Mouse (Mus musculus) liver, adult 2 months (tissue): ENCODE results near the gene Ndufb10.
A peak's percentile ranks its signal among the peaks of the same experiment; 100 is the strongest.

ENCODE experiments used
- CTCF ChIP-seq: fragments of 200-500 bp; IDR thresholded peaks from 2 replicates; pipeline ENCODE4 v1.5.1; 2011; ENCODE audit warnings: low read depth, low read length, control low read depth
- POLR2A ChIP-seq: fragments of 200-500 bp; IDR thresholded peaks from 2 replicates; pipeline ENCODE4 v1.6.1; 2011; ENCODE audit warnings: low read length, control low read depth; ENCODE audit not compliant: insufficient read depth; ENCODE audit errors: extremely low read depth

- TF ChIP-seq CTCF, result no peak
- 0 out of 2 replicates have a peak, but pooled peaks have one; percentile 27 for TF ChIP-seq POLR2A
Observed at GRCm38 (mm10) chr17:24752415-24753394, 28.4 kb upstream of the Ndufb10 start, which contains the start of gene Hs3st6.
